1 mouse cellular context compared by ENCODE assay signal in the genomic region with DNA sequence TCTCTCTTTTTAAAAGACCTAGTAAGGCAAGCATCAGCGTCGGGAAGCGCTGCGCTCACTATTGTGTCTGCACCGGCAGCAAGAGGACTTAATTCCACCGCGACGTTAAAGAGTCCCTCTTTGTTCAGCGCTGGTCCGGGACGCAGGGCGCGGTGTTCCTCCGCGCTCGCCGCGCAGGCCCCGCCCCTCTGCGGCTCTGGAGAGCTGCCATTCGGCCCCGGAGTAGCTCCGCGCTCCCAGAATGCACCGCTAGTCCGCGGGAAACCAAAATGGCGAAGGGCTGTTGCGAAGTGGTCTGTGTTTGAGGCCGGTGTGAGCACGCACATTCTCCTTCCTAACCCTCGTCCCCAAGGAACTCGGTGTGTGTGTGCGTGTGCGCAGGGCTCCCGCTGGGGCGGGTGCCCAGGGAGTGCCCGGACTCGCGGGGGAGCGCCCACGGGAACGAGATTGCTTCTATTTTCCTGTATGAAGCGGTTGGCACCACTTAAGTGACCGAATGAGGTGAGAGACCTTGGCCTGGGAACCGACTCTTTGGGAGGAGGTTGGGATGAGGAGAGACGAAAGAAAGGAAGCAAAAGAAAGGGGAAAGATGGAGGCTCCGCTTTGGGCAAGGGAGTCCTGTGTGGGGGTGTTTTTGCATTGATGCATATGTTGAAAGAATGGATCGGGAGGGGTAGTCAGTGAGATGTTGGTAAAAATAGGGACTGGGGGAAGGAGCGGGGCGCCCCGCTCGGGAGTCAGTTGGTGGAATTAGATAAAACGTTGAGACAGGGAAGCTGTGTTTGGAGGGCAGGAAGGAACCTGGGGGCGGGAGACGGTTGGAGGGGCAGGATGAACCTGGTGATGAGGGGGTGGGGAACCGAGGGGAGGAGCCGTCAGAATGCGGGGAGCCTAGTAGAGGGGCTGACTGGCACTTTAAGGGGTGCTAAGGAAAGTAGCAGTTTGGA.
TF ChIP-seq lines count a peak whose summit lies in the region.

A gene (plus strand): TSS at position 210 of the 947 bp plus-strand sequence.

TF ChIP-seq in CH12.LX, 34 proteins besides CTCF, POLR2A, EP300 and RAD21 (continued from another document):
- peak; percentile 100 for TF ChIP-seq TCF12 (IDR thresholded peaks at IDR 0.05; ENCODE audit: low read depth, low read length)
- TF ChIP-seq ETS1 (conservative IDR thresholded peaks at IDR 0.05; ENCODE audit: low read depth, low read length) = peak; percentile 36; the same call in 1 of the 2 replicates
- peak; percentile 60; the same call in 1 of the 2 replicates for TF ChIP-seq ZKSCAN1 (IDR thresholded peaks at IDR 0.05; ENCODE audit: borderline replicate concordance, low read depth, low read length)
- TF ChIP-seq MYC (IDR thresholded peaks at IDR 0.05; ENCODE audit: low read depth, low read length) = peak; percentile 73; the same call in 1 of the 2 replicates
- TF ChIP-seq CHD1 (IDR thresholded peaks at IDR 0.05; ENCODE audit: low read depth, low read length) = no peak
- no peak for TF ChIP-seq JUN (IDR thresholded peaks at IDR 0.05; ENCODE audit: insufficient read depth, low read depth, low read length)
- no peak for TF ChIP-seq ZC3H11A (IDR thresholded peaks at IDR 0.05; ENCODE audit: low read depth, low read length)
- peak; percentile 99 for TF ChIP-seq NELFE (IDR thresholded peaks at IDR 0.05; ENCODE audit: low read depth, low read length)
- TF ChIP-seq POLR2AphosphoS2 (IDR thresholded peaks at IDR 0.05; ENCODE audit: low read depth, low read length) = peak; percentile 95
- peak; percentile 20; the same call in 1 of the 2 replicates for TF ChIP-seq JUND (conservative IDR thresholded peaks at IDR 0.05; ENCODE audit: low read depth, low read length)
- no peak for TF ChIP-seq GABPA (IDR thresholded peaks at IDR 0.05; ENCODE audit: insufficient replicate concordance, low read depth, low read length)
- TF ChIP-seq RCOR1 (conservative IDR thresholded peaks at IDR 0.05; ENCODE audit: low read depth, low read length) = peak; percentile 61; the same call in 1 of the 2 replicates
- no peak; the same call in 1 of the 2 replicates for TF ChIP-seq ZNF384 (IDR thresholded peaks at IDR 0.05; ENCODE audit: low read depth, low read length)
- peak; percentile 74 for TF ChIP-seq NRF1 (IDR thresholded peaks at IDR 0.05; ENCODE audit: low read depth, low read length)
- peak; percentile 74 for TF ChIP-seq ELF1 (IDR thresholded peaks at IDR 0.05; ENCODE audit: low read depth, low read length)
- peak; percentile 99 for TF ChIP-seq KAT2A (IDR thresholded peaks at IDR 0.05; ENCODE audit: insufficient replicate concordance, low read length)
- TF ChIP-seq SIN3A (IDR thresholded peaks at IDR 0.05; ENCODE audit: low read length) = peak; percentile 88; the same call in 1 of the 2 replicates
- peak; percentile 81 for TF ChIP-seq MEF2A (IDR thresholded peaks at IDR 0.05; ENCODE audit: borderline replicate concordance, low read depth, low read length)
- peak; percentile 84; the same call in 1 of the 2 replicates for TF ChIP-seq MAX (IDR thresholded peaks at IDR 0.05; ENCODE audit: low read length)
- no peak for TF ChIP-seq USF1 (IDR thresholded peaks at IDR 0.05; ENCODE audit: low read depth, low read length)
- TF ChIP-seq IRF4 (IDR thresholded peaks at IDR 0.05; ENCODE audit: low read depth, low read length) = peak; percentile 77; the same call in 1 of the 2 replicates
- TF ChIP-seq ZMIZ1 (IDR thresholded peaks at IDR 0.05; ENCODE audit: low read depth, low read length) = peak; percentile 93
- TF ChIP-seq MAFK (IDR thresholded peaks at IDR 0.05; ENCODE audit: insufficient replicate concordance, low read length) = peak; percentile 47; the same call in 1 of the 2 replicates
- peak; percentile 82 for TF ChIP-seq HCFC1 (IDR thresholded peaks at IDR 0.05; ENCODE audit: low read depth, low read length)
TF ChIP-seq in CH12.LX: peak in this region for 23.
